Mouse (Mus musculus) monocyte, adult 59 days (primary cell): ENCODE data around the gene C4bp. TPM values are rescaled to one million over a fixed set of nuclear protein-coding genes. Genes with fewer than 3 reads are reported as not detected.

Experiments used
- total RNA-seq, 2 experiments: library from RNA; stranded (reverse); gene quantifications; one replicate each; pipeline ENCODE4 v1.2.4; 2023

C4bp gene
- total RNA-seq: not detected

GRCm38 (mm10) chr1:130661454-130661853 lies at the start of gene C4bp:
TSS of gene C4bp (minus strand) at chr1:130661632.

GRCm38 (mm10) chr1:130629521-130629920 lies 31.9 kb downstream of the C4bp start, which contains the start of gene Zp3r:
TSS of gene Zp3r (minus strand) at chr1:130629621.

Other genes starting within 250 kb of the C4bp start
- gene Cd55b, start 238.6 kb downstream of the C4bp start, total RNA-seq: 1 to 10 TPM in 1 of 2 experiments, not detected in 1; 1.1 TPM
- 10 to 100 TPM; 12.4 to 12.9 TPM for gene Cd55, start 198.9 kb downstream of the C4bp start, total RNA-seq
- not detected for gene Zp3r, start 32.0 kb downstream of the C4bp start, total RNA-seq
- not detected for gene Gm29427, start 54.2 kb upstream of the C4bp start, total RNA-seq
- 1 to 10 TPM; 6.5 to 6.7 TPM for gene Yod1, start 55.7 kb upstream of the C4bp start, total RNA-seq
- 10 to 100 TPM; 25.6 to 26.2 TPM for gene Pfkfb2, start 67.6 kb upstream of the C4bp start, total RNA-seq
- gene AA986860, start 70.3 kb upstream of the C4bp start, total RNA-seq: under 1 TPM; 0.39 to 0.58 TPM
- not detected for gene Fcamr, start 139.3 kb upstream of the C4bp start, total RNA-seq
- not detected for gene Pigr, start 165.1 kb upstream of the C4bp start, total RNA-seq
- 1 to 10 TPM; 1.2 to 4.0 TPM for gene Fcmr, start 204.0 kb upstream of the C4bp start, total RNA-seq
- gene Il24, start 225.8 kb upstream of the C4bp start, total RNA-seq: not detected
- not detected for gene Il20, start 249.8 kb upstream of the C4bp start, total RNA-seq